Mouse (Mus musculus): Measurements from ENCODE around the gene Gnb5. TPM values are rescaled to one million over a fixed set of nuclear protein-coding genes. Genes with fewer than 3 reads are reported as not detected.

Gene Gnb5
- polyA plus RNA-seq, 2 experiments: 26.9 to 28.5 TPM

DNA sequence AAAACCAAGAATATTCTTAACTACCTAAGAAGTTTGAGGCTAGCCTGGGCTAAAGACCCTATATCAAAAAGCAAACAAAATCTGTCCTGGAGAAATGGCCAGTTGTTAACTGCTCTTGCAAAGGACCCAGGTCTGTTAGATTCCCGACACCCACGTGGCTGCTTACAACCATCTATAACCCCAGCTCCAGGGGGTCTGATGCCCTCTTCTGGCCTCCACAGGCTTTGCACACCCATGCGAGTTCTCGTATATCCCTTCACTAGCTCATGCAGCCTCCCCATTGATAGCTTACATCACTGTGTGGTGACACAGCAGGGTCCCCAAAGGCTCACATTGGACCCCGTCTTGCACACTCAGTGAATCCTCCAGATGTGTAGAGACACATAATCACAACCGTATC lies 20.7 kb upstream of the Gnb5 start:
- DNase-seq (ENCODE audit: low spot score) (no peak), ATAC-seq (ENCODE audit: low FRiP score, low read depth) (no peak)
- no peaks in the 10 kb centered on the region for H3K4me1 ChIP-seq (ENCODE audit: control insufficient read depth, insufficient read depth, low read length)
- H3K4me3 ChIP-seq (replicated peaks; ENCODE audit: low read length): no peak overlapping the region
- 75% methylated on average over 6 of the region's 6 CpGs for WGBS
- no peak overlapping the region for H3K4me2 ChIP-seq (replicated peaks; ENCODE audit: low read depth, low read length, severe bottlenecking)
- H3K27me3 ChIP-seq (ENCODE audit: control insufficient read depth, insufficient read depth, low read length): no peaks in the 10 kb centered on the region
- H3K36me3 ChIP-seq (ENCODE audit: control insufficient read depth, insufficient read depth, low read length): no peaks in the 10 kb centered on the region
- H3K9me3 ChIP-seq (ENCODE audit: control insufficient read depth, low read length): no peaks in the 10 kb centered on the region
- H3K27ac ChIP-seq (replicated peaks; ENCODE audit: low read depth, low read length): no peak overlapping the region
- no peak overlapping the region for H3K9ac ChIP-seq (ENCODE audit: low read depth, low read length, severe bottlenecking)
- no peak for TF ChIP-seq POLR2A (IDR thresholded peaks at IDR 0.05; ENCODE audit: borderline replicate concordance, extremely low read depth, insufficient read depth, insufficient read length)

DNA sequence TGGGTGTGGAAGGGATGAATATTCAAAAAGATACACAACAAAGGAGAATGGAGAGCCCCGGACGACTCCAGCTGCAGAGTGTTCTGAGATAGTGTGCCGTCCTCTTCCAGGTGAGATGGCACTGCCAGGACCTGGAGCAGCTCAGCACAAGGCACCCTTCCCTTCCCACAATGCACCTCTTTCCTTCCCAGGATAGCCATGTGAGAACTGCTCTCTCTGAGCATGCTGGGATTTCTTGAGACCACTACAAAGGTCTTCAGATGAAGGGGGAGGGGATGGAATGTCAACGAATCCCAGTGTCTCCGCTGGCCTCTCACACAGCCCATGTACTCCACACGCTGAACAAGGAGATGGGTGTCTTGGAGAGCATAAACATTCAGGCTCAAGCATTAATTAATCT lies 18.5 kb upstream of the Gnb5 start:
- no peaks in the 10 kb centered on the region for H3K36me3 ChIP-seq (ENCODE audit: control insufficient read depth, insufficient read depth, low read length)
- H3K27ac ChIP-seq (replicated peaks; ENCODE audit: low read depth, low read length): no peak overlapping the region
- no peak for ATAC-seq (ENCODE audit: low FRiP score, low read depth)
- H3K4me2 ChIP-seq (replicated peaks; ENCODE audit: low read depth, low read length, severe bottlenecking): no peak overlapping the region
- no peak overlapping the region for H3K9ac ChIP-seq (ENCODE audit: low read depth, low read length, severe bottlenecking)
- no peaks in the 10 kb centered on the region for H3K27me3 ChIP-seq (ENCODE audit: control insufficient read depth, insufficient read depth, low read length)
- no peak overlapping the region for H3K4me3 ChIP-seq (replicated peaks; ENCODE audit: low read length)
- 78% methylated on average over 6 of the region's 6 CpGs for WGBS
- H3K9me3 ChIP-seq (ENCODE audit: control insufficient read depth, low read length): no peaks in the 10 kb centered on the region
- DNase-seq (ENCODE audit: low spot score): no peak
- TF ChIP-seq POLR2A (IDR thresholded peaks at IDR 0.05; ENCODE audit: borderline replicate concordance, extremely low read depth, insufficient read depth, insufficient read length): no peak
- H3K4me1 ChIP-seq (ENCODE audit: control insufficient read depth, insufficient read depth, low read length): no peaks in the 10 kb centered on the region

DNA sequence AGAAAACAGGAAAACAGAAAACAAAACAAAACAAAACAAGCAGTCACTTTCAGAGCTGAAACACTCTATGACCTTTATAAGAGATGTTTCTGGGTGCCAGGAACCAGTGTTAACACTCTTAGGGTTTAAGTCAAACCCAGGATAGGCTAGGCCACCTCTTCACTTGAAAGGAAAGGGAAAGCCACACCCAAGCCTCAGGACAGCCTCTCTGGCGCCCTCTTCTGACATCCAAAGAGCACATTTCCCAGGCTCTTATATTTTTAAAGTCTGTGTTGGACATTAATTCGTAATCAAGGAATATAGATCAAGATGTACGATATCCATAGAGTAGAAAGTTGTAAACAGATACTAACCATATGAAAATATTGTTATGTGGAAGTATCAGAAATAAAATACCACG lies 16.5 kb upstream of the Gnb5 start:
- no peaks in the 10 kb centered on the region for H3K36me3 ChIP-seq (ENCODE audit: control insufficient read depth, insufficient read depth, low read length)
- DNase-seq (ENCODE audit: low spot score): no peak
- H3K27ac ChIP-seq (replicated peaks; ENCODE audit: low read depth, low read length): no peak overlapping the region
- no peak for ATAC-seq (ENCODE audit: low FRiP score, low read depth)
- WGBS: 44% methylated on average over 4 of the region's 4 CpGs
- H3K4me3 ChIP-seq (replicated peaks; ENCODE audit: low read length): no peak overlapping the region
- no peaks in the 10 kb centered on the region for H3K9me3 ChIP-seq (ENCODE audit: control insufficient read depth, low read length)
- no peak for TF ChIP-seq POLR2A (IDR thresholded peaks at IDR 0.05; ENCODE audit: borderline replicate concordance, extremely low read depth, insufficient read depth, insufficient read length)
- H3K27me3 ChIP-seq (ENCODE audit: control insufficient read depth, insufficient read depth, low read length): no peaks in the 10 kb centered on the region
- no peak overlapping the region for H3K4me2 ChIP-seq (replicated peaks; ENCODE audit: low read depth, low read length, severe bottlenecking)
- no peak overlapping the region for H3K9ac ChIP-seq (ENCODE audit: low read depth, low read length, severe bottlenecking)
- no peaks in the 10 kb centered on the region for H3K4me1 ChIP-seq (ENCODE audit: control insufficient read depth, insufficient read depth, low read length)

DNA sequence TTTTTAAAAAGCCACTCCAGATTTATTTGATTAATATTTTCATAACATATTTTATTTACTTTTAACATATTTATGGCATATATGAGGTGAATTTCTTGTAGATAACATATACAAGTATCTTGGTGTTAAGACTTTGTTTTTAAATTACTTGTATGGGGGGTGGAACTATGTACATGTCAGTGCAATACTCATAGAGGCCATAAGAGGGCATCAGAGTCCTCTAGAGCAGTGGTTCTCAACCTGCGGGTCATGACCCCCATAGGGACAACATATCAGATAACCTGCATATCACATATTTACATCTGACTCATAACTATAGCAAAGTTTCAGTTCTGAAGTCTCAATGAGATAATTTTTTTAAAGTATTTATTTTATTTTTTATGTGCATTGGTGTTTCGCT lies 6.7 kb upstream of the Gnb5 start:
- TF ChIP-seq POLR2A (IDR thresholded peaks at IDR 0.05; ENCODE audit: borderline replicate concordance, extremely low read depth, insufficient read depth, insufficient read length): no peak
- no peaks in the 10 kb centered on the region for H3K4me1 ChIP-seq (ENCODE audit: control insufficient read depth, insufficient read depth, low read length)
- ATAC-seq (ENCODE audit: low FRiP score, low read depth): no peak
- H3K4me3 ChIP-seq (replicated peaks; ENCODE audit: low read length): no peak overlapping the region
- H3K36me3 ChIP-seq (ENCODE audit: control insufficient read depth, insufficient read depth, low read length): no peaks in the 10 kb centered on the region
- no peaks in the 10 kb centered on the region for H3K9me3 ChIP-seq (ENCODE audit: control insufficient read depth, low read length)
- no peak overlapping the region for H3K27ac ChIP-seq (replicated peaks; ENCODE audit: low read depth, low read length)
- no peaks in the 10 kb centered on the region; the same call in 1 of the 2 replicates for H3K27me3 ChIP-seq (ENCODE audit: control insufficient read depth, insufficient read depth, low read length)
- H3K4me2 ChIP-seq (replicated peaks; ENCODE audit: low read depth, low read length, severe bottlenecking): no peak overlapping the region
- no peak for DNase-seq (ENCODE audit: low spot score)
- 73% methylated on average over 2 of the region's 2 CpGs for WGBS
- no peak overlapping the region for H3K9ac ChIP-seq (ENCODE audit: low read depth, low read length, severe bottlenecking)

DNA sequence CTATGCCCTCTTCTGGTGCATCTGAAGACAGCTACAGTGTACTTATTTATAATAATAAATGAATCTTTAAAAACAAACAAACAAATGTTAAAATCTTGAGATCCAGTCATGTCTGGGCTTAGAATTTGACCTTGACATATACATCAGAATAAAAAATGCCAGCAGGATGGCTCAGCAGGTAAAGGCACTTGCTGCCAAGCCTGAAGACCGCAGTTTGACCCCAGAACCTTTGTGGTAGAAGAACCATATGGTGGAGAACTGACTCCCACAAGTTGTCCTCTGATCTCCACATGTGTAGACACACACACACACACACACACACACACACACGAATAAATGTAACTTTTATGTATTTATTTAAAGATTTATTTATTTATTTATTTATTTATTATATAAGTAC lies 3.1 kb upstream of the Gnb5 start:
- Histone ChIP-seq H3K4me3 (replicated peaks; ENCODE audit: low read length) (no peak overlapping the region), H3K4me2 (replicated peaks; ENCODE audit: low read depth, low read length, severe bottlenecking) (no peak overlapping the region), H3K27me3 (ENCODE audit: control insufficient read depth, insufficient read depth, low read length) (no peaks in the 10 kb centered on the region; the same call in 1 of the 2 replicates), H3K4me1 (ENCODE audit: control insufficient read depth, insufficient read depth, low read length) (no peaks in the 10 kb centered on the region), H3K27ac (replicated peaks; ENCODE audit: low read depth, low read length) (no peak overlapping the region), H3K9me3 (ENCODE audit: control insufficient read depth, low read length) (no peaks in the 10 kb centered on the region), H3K9ac (ENCODE audit: low read depth, low read length, severe bottlenecking) (no peak overlapping the region), H3K36me3 (ENCODE audit: control insufficient read depth, insufficient read depth, low read length) (no peaks in the 10 kb centered on the region)
- no peak for TF ChIP-seq POLR2A (IDR thresholded peaks at IDR 0.05; ENCODE audit: borderline replicate concordance, extremely low read depth, insufficient read depth, insufficient read length)
- no peak for DNase-seq (ENCODE audit: low spot score)
- 79% methylated on average over 2 of the region's 2 CpGs for WGBS
- no peak for ATAC-seq (ENCODE audit: low FRiP score, low read depth)

DNA sequence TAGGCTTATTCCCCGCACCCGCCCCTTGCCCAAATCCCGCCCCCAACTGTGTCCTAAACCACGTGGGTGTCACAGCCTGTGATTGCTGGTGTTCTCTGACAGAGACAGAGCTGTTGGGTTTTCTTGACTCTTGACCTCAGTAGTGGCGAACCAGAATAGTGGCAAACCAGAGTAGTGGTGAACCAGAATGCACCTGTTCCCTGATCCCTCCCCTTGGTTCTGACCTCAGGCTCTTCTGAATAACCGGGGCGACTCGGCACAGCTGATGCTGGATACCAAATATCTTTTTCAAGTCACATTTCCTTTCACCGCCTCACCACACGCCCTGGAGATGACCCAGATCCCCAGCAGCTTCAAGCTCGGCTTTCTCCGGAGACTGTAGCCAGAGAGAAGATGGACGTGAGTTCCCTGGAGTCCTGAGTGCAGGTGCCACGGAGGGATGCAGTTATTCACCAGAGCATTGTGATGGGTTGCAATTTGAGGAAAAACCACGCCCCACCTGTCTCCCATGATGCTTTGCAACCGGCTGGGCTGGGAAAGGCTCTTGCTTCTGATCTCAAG lies 2.3 kb upstream of the Gnb5 start:
- DNase-seq (ENCODE audit: low spot score): no peak
- TF ChIP-seq POLR2A (IDR thresholded peaks at IDR 0.05; ENCODE audit: borderline replicate concordance, extremely low read depth, insufficient read depth, insufficient read length): no peak
- no peak for ATAC-seq (ENCODE audit: low FRiP score, low read depth)
- Histone ChIP-seq H3K27ac (replicated peaks; ENCODE audit: low read depth, low read length) (no peak overlapping the region), H3K36me3 (ENCODE audit: control insufficient read depth, insufficient read depth, low read length) (no peaks in the 10 kb centered on the region), H3K4me3 (replicated peaks; ENCODE audit: low read length) (no peak overlapping the region), H3K4me1 (ENCODE audit: control insufficient read depth, insufficient read depth, low read length) (no peaks in the 10 kb centered on the region), H3K9ac (ENCODE audit: low read depth, low read length, severe bottlenecking) (no peak overlapping the region), H3K4me2 (replicated peaks; ENCODE audit: low read depth, low read length, severe bottlenecking) (no peak overlapping the region), H3K9me3 (ENCODE audit: control insufficient read depth, low read length) (no peaks in the 10 kb centered on the region), H3K27me3 (ENCODE audit: control insufficient read depth, insufficient read depth, low read length) (no peaks in the 10 kb centered on the region; the same call in 1 of the 2 replicates)
- 39% methylated on average over 16 of the region's 16 CpGs for WGBS

All from limb, embryonic 14.5 days (tissue).